ENCODE assay signal across 19 mouse cellular contexts in genomic region chr13:3774280-3774679, GRCm38 (mm10). TPM values are rescaled to one million over a fixed set of nuclear protein-coding genes. Genes with fewer than 3 reads are reported as not detected.
DNase-seq lines count a peak whose midpoint lies in the region; ATAC-seq and TF ChIP-seq lines count a peak whose summit lies in the region.
"Had no signal": no experiment of that assay in that cellular context is flagged by ENCODE, and none has a peak within 500 bp of the region (broad histone marks: within the 10 kb centered on the region; RNA-seq: fewer than 3 reads in every experiment).

No protein-coding gene starts in this region.

- H3K27me3 ChIP-seq in Patski, result no peaks in the 10 kb centered on the region
- H3K27me3 ChIP-seq in kidney, adult 2 months (replicated peaks; ENCODE audit: control insufficient read depth, insufficient read depth, low read length), result no peaks in the 10 kb centered on the region
- H3K27me3 ChIP-seq: limb, embryonic 13.5 days; neural tube, embryonic 13.5 days had no signal

- CTCF ChIA-PET in Patski (lab: Charles Lee), result no interaction called here

- no peak for TF ChIP-seq CTCF in Patski (IDR thresholded peaks at IDR 0.05)
- no peak for TF ChIP-seq CTCF in kidney, adult 2 months (conservative IDR thresholded peaks at IDR 0.05; ENCODE audit: insufficient read depth, insufficient read length, low read depth, low read length)

- POLR2A ChIA-PET in Patski (lab: Charles Lee), result no interaction called here

- no peak overlapping the region for H3K27ac ChIP-seq in kidney, adult 2 months (ENCODE audit: insufficient read depth, low read depth, low read length)
- H3K27ac ChIP-seq: hindbrain, postnatal 0 days; limb, embryonic 13.5 days; neural tube, embryonic 13.5 days had no signal

- WGBS in kidney, adult 2 months, result 93% methylated on average over 3 of the region's 3 CpGs

- DNase-seq in heart, adult 11 months, result peak; percentile 51
- no peak for DNase-seq in heart, postnatal 36 days
- DNase-seq in lung, postnatal 10 days, result peak; percentile 32
- DNase-seq in lung, postnatal 4 days, result no peak
- no peak for DNase-seq in Patski (ENCODE audit: low read depth, low spot score)
- peak; percentile 57 to 73 for DNase-seq in adrenal gland, postnatal 36 days
- no peak for DNase-seq in kidney, adult 2 months
- DNase-seq: cerebellum, adult 18-20 months; heart, adult 18-20 months; heart, postnatal 14 days; kidney, adult 9 months had no signal

- intact Hi-C loops in heart, postnatal 36 days (cut with DNase I), result no loop called here

- peaks cover 9% of the 10 kb centered on the region for H3K4me1 ChIP-seq in kidney, adult 2 months (ENCODE audit: control insufficient read depth, insufficient read depth, low read length)

- peak; percentile 22 for ATAC-seq in Patski
- ATAC-seq: hindbrain, postnatal 0 days; midbrain, embryonic 16.5 days had no signal

- no peak overlapping the region for H3K4me3 ChIP-seq in kidney, adult 2 months (ENCODE audit: insufficient read depth, low read depth, low read length)
- H3K4me3 ChIP-seq: limb, embryonic 13.5 days; neural tube, embryonic 13.5 days had no signal

- no peaks in the 10 kb centered on the region for H3K36me3 ChIP-seq in kidney, adult 2 months (ENCODE audit: control insufficient read depth, insufficient read depth, low read length)
- H3K36me3 ChIP-seq: limb, embryonic 13.5 days; neural tube, embryonic 13.5 days had no signal

- no peak for TF ChIP-seq POLR2A in kidney, adult 2 months (IDR thresholded peaks at IDR 0.05; ENCODE audit: low read depth, low read length)

- in situ Hi-C loops in Patski (cut with MboI; ENCODE audit: low pct_unique_long_range_greater_than_20kb), result no loop called here

RNA-seq across cellular contexts. Expression of gene Calml3, which starts 29.8 kb away (rescaled TPM):
- total RNA-seq in heart, postnatal 36 days (2021), result not detected
- 0.15 TPM for polyA plus RNA-seq in Patski (2021)
- total RNA-seq in adrenal gland, postnatal 36 days (2021), result under 1 TPM; 0.33 to 0.36 TPM
- polyA plus RNA-seq in kidney, adult 2 months (2012; rRNA removed), result 1.7 and 2.5 TPM in 2 replicates
- total RNA-seq: heart, adult 18-20 months; hindbrain, postnatal 0 days; megakaryocyte, adult 5-6 weeks had no signal
- polyA plus RNA-seq: frontal cortex, adult 2 months; hindbrain, postnatal 0 days; large intestine, adult 2 months; liver, embryonic 16.5 days; midbrain, embryonic 16.5 days; neural tube, embryonic 13.5 days had no signal

Comparison
In these comparisons a context has a peak if more than half of its experiments do, and no peak if none do; other contexts are left out.
1. DNase-seq: peak in heart, adult 11 months (single experiment), lung, postnatal 10 days (single experiment) and adrenal gland, postnatal 36 days (2 of 2); none in heart, postnatal 36 days (0 of 2), lung, postnatal 4 days (0 of 2), Patski (single experiment) and kidney, adult 2 months (single experiment).